Mouse (Mus musculus): Measurements from ENCODE around the gene B230118H07Rik. TPM values are rescaled to one million over a fixed set of nuclear protein-coding genes. Genes with fewer than 3 reads are reported as not detected.

B230118H07Rik gene
- total and polyA plus RNA-seq, 3 experiments: 22.4 to 30.6 TPM; not detected in 1

DNA sequence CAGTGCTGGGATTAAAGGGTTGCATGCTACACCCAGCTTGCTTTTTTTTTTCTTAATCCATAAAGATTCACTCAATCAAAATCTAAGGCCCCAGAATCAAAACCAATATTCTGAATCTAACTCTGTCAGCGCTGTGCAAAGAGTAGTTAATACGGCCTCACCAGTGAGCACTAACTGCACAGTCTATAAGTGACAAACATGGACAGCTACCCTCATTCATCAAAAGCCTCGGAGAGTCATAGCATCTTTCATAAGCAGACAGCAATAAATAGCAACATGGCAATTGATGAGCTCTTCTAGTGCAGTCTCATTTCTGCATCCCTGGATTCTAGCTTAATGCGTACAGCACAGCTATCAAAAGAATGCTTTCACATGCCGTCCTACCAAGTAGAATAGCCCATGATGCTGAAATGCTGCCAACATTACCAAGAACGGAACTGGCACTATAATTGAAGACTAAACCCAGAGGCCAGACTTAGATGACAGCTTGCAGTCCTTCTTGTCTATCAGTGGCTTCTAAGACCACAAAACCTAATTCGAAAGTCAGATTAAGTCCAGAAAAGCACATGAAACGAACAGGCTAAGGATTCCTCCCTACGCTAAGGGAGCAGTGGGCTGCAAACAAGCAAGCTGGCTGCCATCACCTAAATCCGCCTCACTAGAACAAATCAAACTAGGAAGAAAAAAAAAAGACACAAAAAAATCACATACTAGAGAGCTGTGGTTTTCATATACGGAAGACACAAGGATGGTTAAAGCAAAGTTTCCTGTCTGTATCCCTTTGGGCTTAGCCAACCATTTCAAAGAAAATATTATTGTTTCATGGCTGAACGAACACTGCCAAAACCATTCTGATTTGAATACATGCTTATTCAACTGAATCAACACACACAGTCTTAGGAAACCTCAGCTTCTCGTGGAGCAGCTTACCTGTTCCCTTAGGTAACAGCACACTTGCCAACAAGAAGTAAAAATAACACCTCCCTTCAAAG, 50.8 kb downstream of the B230118H07Rik start:
- Histone ChIP-seq H3K9me3 (replicated peaks; ENCODE audit: insufficient read depth, low read length) (no peaks in the 10 kb centered on the region), H3K4me3 (ENCODE audit: control insufficient read depth in 1 of 2, insufficient read depth in 1 of 2, low read depth in 2 of 2, low read length in 2 of 2) (no peak overlapping the region), H3K27ac (ENCODE audit: control insufficient read depth, low read depth, low read length) (no peak overlapping the region), H3K9ac (ENCODE audit: control insufficient read depth, low read depth, low read length, poor library complexity, severe bottlenecking) (no peak overlapping the region), H3K4me1 (ENCODE audit: control insufficient read depth in 1 of 2, insufficient read depth in 2 of 2, low read length in 2 of 2) (peaks cover 0 to 4% of the 10 kb centered on the region in 2 experiments; a peak in 2 of 4 replicates), H3K79me2 (ENCODE audit: control insufficient read depth, insufficient read depth, low read length, poor library complexity) (no peaks in the 10 kb centered on the region), H3K27me3 (ENCODE audit: control insufficient read depth in 1 of 2, insufficient read depth in 2 of 2, low read length in 2 of 2) (no peaks in the 10 kb centered on the region), H3K36me3 (ENCODE audit: control insufficient read depth in 1 of 2, insufficient read depth in 2 of 2, low read length in 2 of 2) (peaks cover 0 to 6% of the 10 kb centered on the region in 2 experiments; a peak in 2 of 4 replicates)
- no peak for DNase-seq (ENCODE audit: low read depth, low spot score)
- TF ChIP-seq MAX (IDR thresholded peaks at IDR 0.05; ENCODE audit: low read length) (no peak), TCF12 (IDR thresholded peaks at IDR 0.05; ENCODE audit: low read depth, low read length) (no peak), ZMIZ1 (IDR thresholded peaks at IDR 0.05; ENCODE audit: low read depth, low read length) (no peak)

DNA sequence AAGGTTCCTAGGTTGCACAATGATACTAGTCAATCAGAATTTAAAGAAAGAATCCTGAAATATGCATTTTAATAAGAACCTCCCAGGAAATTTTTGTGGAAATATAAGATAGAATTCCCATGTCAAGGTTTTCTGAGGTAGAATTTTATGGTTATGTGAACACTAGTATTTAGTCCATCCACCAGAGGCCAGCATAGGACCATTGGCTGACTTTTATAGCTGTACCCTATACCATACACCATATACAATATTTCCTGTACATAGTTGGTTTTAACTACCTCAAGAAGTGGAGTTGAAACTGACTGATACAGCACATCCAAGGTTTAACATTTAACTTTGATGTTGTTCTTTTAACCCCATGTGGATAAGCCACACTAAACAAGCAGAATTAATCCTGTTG, 52.1 kb downstream of the B230118H07Rik start:
- no peak for TF ChIP-seq BHLHE40 (IDR thresholded peaks at IDR 0.05; ENCODE audit: borderline replicate concordance, low read depth, low read length)
- TF ChIP-seq RAD21 (IDR thresholded peaks at IDR 0.05; ENCODE audit: low read depth, low read length): peak; percentile 37
- TF ChIP-seq CTCF (IDR thresholded peaks at IDR 0.05 in 2 of 3, conservative IDR thresholded peaks at IDR 0.05 in 1 of 3; ENCODE audit: control insufficient read depth in 1 of 3, insufficient read depth in 1 of 3, low read depth in 2 of 3, low read length in 3 of 3, poor library complexity in 1 of 3, severe bottlenecking in 1 of 3): peak in 1 of 3 experiments; percentile 28; a peak in 1 of 6 replicates
- TF ChIP-seq SIN3A (IDR thresholded peaks at IDR 0.05; ENCODE audit: low read length): no peak
- no peak for TF ChIP-seq UBTF (IDR thresholded peaks at IDR 0.05; ENCODE audit: borderline replicate concordance, insufficient read depth, low read depth, low read length)
- TF ChIP-seq MEF2A (IDR thresholded peaks at IDR 0.05; ENCODE audit: extremely low read depth, insufficient replicate concordance, low read depth, low read length, poor library complexity, severe bottlenecking): no peak
- no peak for TF ChIP-seq KAT2A (conservative IDR thresholded peaks at IDR 0.05; ENCODE audit: low read depth, low read length)
- Histone ChIP-seq H3K4me1 (ENCODE audit: control insufficient read depth in 1 of 2, insufficient read depth in 2 of 2, low read length in 2 of 2) (peaks cover 0 to 6% of the 10 kb centered on the region in 2 experiments; a peak in 3 of 4 replicates), H3K36me3 (ENCODE audit: control insufficient read depth in 1 of 2, insufficient read depth in 2 of 2, low read length in 2 of 2) (peaks cover 0 to 7% of the 10 kb centered on the region in 2 experiments; a peak in 2 of 4 replicates), H3K79me2 (ENCODE audit: control insufficient read depth, insufficient read depth, low read length, poor library complexity) (no peaks in the 10 kb centered on the region), H3K9ac (ENCODE audit: control insufficient read depth, low read depth, low read length, poor library complexity, severe bottlenecking) (no peak overlapping the region), H3K27ac (ENCODE audit: control insufficient read depth, low read depth, low read length) (no peak overlapping the region), H3K27me3 (ENCODE audit: control insufficient read depth in 1 of 2, insufficient read depth in 2 of 2, low read length in 2 of 2) (no peaks in the 10 kb centered on the region), H3K4me3 (ENCODE audit: control insufficient read depth in 1 of 2, insufficient read depth in 1 of 2, low read depth in 2 of 2, low read length in 2 of 2) (no peak overlapping the region), H3K9me3 (replicated peaks; ENCODE audit: insufficient read depth, low read length) (no peaks in the 10 kb centered on the region)
- DNase-seq (ENCODE audit: low read depth, low spot score): no peak

- Histone ChIP-seq H3K9me3 (replicated peaks; ENCODE audit: insufficient read depth, low read length) (no peaks in the 10 kb centered on the region), H3K4me1 (ENCODE audit: control insufficient read depth in 1 of 2, insufficient read depth in 2 of 2, low read length in 2 of 2) (peaks cover 0 to 6% of the 10 kb centered on the region in 2 experiments; a peak in 3 of 4 replicates), H3K27ac (ENCODE audit: control insufficient read depth, low read depth, low read length) (no peak overlapping the region), H3K36me3 (ENCODE audit: control insufficient read depth in 1 of 2, insufficient read depth in 2 of 2, low read length in 2 of 2) (peaks cover 0 to 7% of the 10 kb centered on the region in 2 experiments; a peak in 2 of 4 replicates), H3K9ac (ENCODE audit: control insufficient read depth, low read depth, low read length, poor library complexity, severe bottlenecking) (no peak overlapping the region), H3K79me2 (ENCODE audit: control insufficient read depth, insufficient read depth, low read length, poor library complexity) (no peaks in the 10 kb centered on the region), H3K4me3 (ENCODE audit: control insufficient read depth in 1 of 2, insufficient read depth in 1 of 2, low read depth in 2 of 2, low read length in 2 of 2) (no peak overlapping the region), H3K27me3 (ENCODE audit: control insufficient read depth in 1 of 2, insufficient read depth in 2 of 2, low read length in 2 of 2) (no peaks in the 10 kb centered on the region)
- DNase-seq (ENCODE audit: low read depth, low spot score): no peak
- no peak for TF ChIP-seq NRF1 (IDR thresholded peaks at IDR 0.05; ENCODE audit: insufficient read depth, low read depth, low read length, poor library complexity, severe bottlenecking)
- no peak for TF ChIP-seq GABPA (IDR thresholded peaks at IDR 0.05; ENCODE audit: low read depth, low read length)
- no peak for TF ChIP-seq POLR2A (IDR thresholded peaks at IDR 0.05; ENCODE audit: control insufficient read depth in 1 of 2, insufficient read depth in 1 of 2, low read depth in 1 of 2, low read length in 2 of 2, poor library complexity in 1 of 2)
- TF ChIP-seq USF1 (IDR thresholded peaks at IDR 0.05; ENCODE audit: low read depth, low read length): no peak
- no peak for TF ChIP-seq ZNF384 (IDR thresholded peaks at IDR 0.05; ENCODE audit: low read depth, low read length)
- TF ChIP-seq KAT2A (conservative IDR thresholded peaks at IDR 0.05; ENCODE audit: low read depth, low read length): no peak
- TF ChIP-seq CHD1 (IDR thresholded peaks at IDR 0.05; ENCODE audit: low read depth, low read length): no peak
- no peak for TF ChIP-seq GATA1 (IDR thresholded peaks at IDR 0.05; ENCODE audit: low read depth, low read length)
- TF ChIP-seq CTCF (IDR thresholded peaks at IDR 0.05 in 2 of 3, conservative IDR thresholded peaks at IDR 0.05 in 1 of 3; ENCODE audit: control insufficient read depth in 1 of 3, insufficient read depth in 1 of 3, low read depth in 2 of 3, low read length in 3 of 3, poor library complexity in 1 of 3, severe bottlenecking in 1 of 3): no peak
- TF ChIP-seq ZMIZ1 (IDR thresholded peaks at IDR 0.05; ENCODE audit: low read depth, low read length): no peak
- TF ChIP-seq ZKSCAN1 (IDR thresholded peaks at IDR 0.05; ENCODE audit: low read depth, low read length): no peak
- no peak for TF ChIP-seq MYC (IDR thresholded peaks at IDR 0.05; ENCODE audit: low read depth, low read length)
Measured at GRCm38 (mm10) chr2:101594681-101595080, 54.7 kb downstream of the B230118H07Rik start.
